Mouse (Mus musculus) spleen, adult 2 months (tissue): Measurements from ENCODE around the gene Zdhhc5. TPM values are rescaled to one million over a fixed set of nuclear protein-coding genes. Genes with fewer than 3 reads are reported as not detected.
A peak's percentile ranks its signal among the peaks of the same experiment; 100 is the strongest.

ENCODE experiments used
- DNase-seq, 2 experiments: peaks; one replicate each; pipeline versions ENCODE4 v3.0.0 to v3.0.0-alpha.2; 2012 to 2021; ENCODE audit warnings: low spot score in 2 of 2, low read depth in 1 of 2
- H3K27ac ChIP-seq: fragments of 200-500 bp; 2 replicates; pipeline ENCODE4 v1.5.1; 2012; ENCODE audit warnings: low read length, inconsistent platforms; ENCODE audit not compliant: insufficient read depth
- H3K27me3 ChIP-seq: fragments of 200-500 bp; 2 replicates; pipeline ENCODE4 v1.6.1; 2012; ENCODE audit warnings: mild to moderate bottlenecking, moderate library complexity, low read length, inconsistent platforms; ENCODE audit not compliant: control insufficient read depth, insufficient read depth
- H3K36me3 ChIP-seq: fragments of 200-500 bp; 2 replicates; pipeline ENCODE4 v1.6.1; 2012; ENCODE audit warnings: mild to moderate bottlenecking, low read length, inconsistent platforms; ENCODE audit not compliant: control insufficient read depth, insufficient read depth
- H3K4me1 ChIP-seq: fragments of 200-500 bp; 2 replicates; pipeline ENCODE4 v1.6.1; 2011; ENCODE audit warnings: inconsistent platforms; ENCODE audit not compliant: control insufficient read depth, insufficient read depth, insufficient read length
- H3K4me3 ChIP-seq: fragments of 200-500 bp; 2 replicates; pipeline ENCODE4 v1.5.1; 2011; ENCODE audit warnings: mild to moderate bottlenecking, inconsistent platforms; ENCODE audit not compliant: insufficient read depth, insufficient read length; ENCODE audit errors: extremely low read depth
- CTCF ChIP-seq: fragments of 200-500 bp; IDR thresholded peaks from 2 replicates; pipeline ENCODE4 v1.5.1; 2011; ENCODE audit warnings: mild to moderate bottlenecking, inconsistent platforms; ENCODE audit not compliant: insufficient read depth, insufficient read length, insufficient replicate concordance; ENCODE audit errors: extremely low read depth
- POLR2A ChIP-seq: fragments of 200-500 bp; IDR thresholded peaks from 2 replicates; pipeline ENCODE4 v1.6.1; 2011; ENCODE audit warnings: low read depth, low read length, inconsistent platforms
- WGBS: fragments of 180-500 bp; shearing (Covaris S2); methylation state at CpG from one replicate; pipeline ENCODE4 v1.1.7; 2018; 5-methylcytosine and 5-hydroxymethylcytosine counted together
- polyA plus RNA-seq: library from polyadenylated mRNA; depleted of rRNA; stranded (reverse); fragments of >200 nt; gene quantifications from 2 replicates; pipeline ENCODE4 v1.2.3, GENCODE M21; 2012

The Zdhhc5 gene
- polyA plus RNA-seq, 1 experiment: 24.2 TPM

- TF ChIP-seq POLR2A (no peak), CTCF (no peak)
- 2% methylated on average over 9 of the region's 9 CpGs for WGBS
These were observed 11.7 kb upstream of the Zdhhc5 start for GRCm38 (mm10) chr2:84726716-84727115.

GRCm38 (mm10) chr2:84725770-84726169 lies 10.8 kb upstream of the Zdhhc5 start:
- DNase-seq: no peak
- 88% methylated on average over 10 of the region's 10 CpGs for WGBS
- peaks cover 15% of the 10 kb centered on the region for H3K36me3 ChIP-seq
- no peaks in the 10 kb centered on the region for H3K27me3 ChIP-seq
- H3K27ac ChIP-seq: no peak overlapping the region
- H3K4me3 ChIP-seq: no peak overlapping the region
- TF ChIP-seq CTCF: no peak
- no peak for TF ChIP-seq POLR2A
- peaks cover 7% of the 10 kb centered on the region for H3K4me1 ChIP-seq

More at GRCm38 (mm10) chr2:84726716-84727115, 11.7 kb upstream of the Zdhhc5 start:
- H3K36me3 ChIP-seq: peaks cover 14% of the 10 kb centered on the region
- peak overlapping the region; percentile 36; the same call in 1 of the 2 replicates for H3K27ac ChIP-seq
- peak overlapping the region; percentile 80 for H3K4me3 ChIP-seq
- no peaks in the 10 kb centered on the region for H3K27me3 ChIP-seq
- H3K4me1 ChIP-seq: peaks cover 7% of the 10 kb centered on the region
- no peak for DNase-seq

GRCm38 (mm10) chr2:84723856-84724255 lies 8.9 kb upstream of the Zdhhc5 start:
- Histone ChIP-seq H3K27me3 (no peaks in the 10 kb centered on the region), H3K4me3 (no peak overlapping the region), H3K4me1 (peaks cover 7% of the 10 kb centered on the region), H3K27ac (no peak overlapping the region), H3K36me3 (peaks cover 15% of the 10 kb centered on the region)
- WGBS: 84% methylated on average over 14 of the region's 14 CpGs
- DNase-seq: no peak
- TF ChIP-seq POLR2A: no peak
- TF ChIP-seq CTCF: no peak

- WGBS: 87% methylated on average over 3 of the region's 3 CpGs
- Histone ChIP-seq H3K36me3 (peaks cover 15% of the 10 kb centered on the region), H3K4me1 (peaks cover 7% of the 10 kb centered on the region), H3K27ac (no peak overlapping the region), H3K4me3 (no peak overlapping the region), H3K27me3 (no peaks in the 10 kb centered on the region)
- DNase-seq: no peak
- no peak for TF ChIP-seq POLR2A
These were observed 6.2 kb upstream of the Zdhhc5 start for GRCm38 (mm10) chr2:84721182-84721581.

- TF ChIP-seq POLR2A: no peak
- Histone ChIP-seq H3K27ac (no peak overlapping the region), H3K27me3 (no peaks in the 10 kb centered on the region), H3K4me1 (peaks cover 4% of the 10 kb centered on the region), H3K36me3 (peaks cover 13% of the 10 kb centered on the region), H3K4me3 (no peak overlapping the region)
- 97% methylated on average over 2 of the region's 2 CpGs for WGBS
- no peak for DNase-seq
These were observed 5.7 kb upstream of the Zdhhc5 start for GRCm38 (mm10) chr2:84720718-84721117.

- Histone ChIP-seq H3K27ac (no peak overlapping the region), H3K4me3 (no peak overlapping the region), H3K4me1 (peaks cover 3% of the 10 kb centered on the region), H3K36me3 (peaks cover 1% of the 10 kb centered on the region; the same call in 1 of the 2 replicates), H3K27me3 (no peaks in the 10 kb centered on the region)
- TF ChIP-seq POLR2A (no peak), CTCF (no peak)
- WGBS: 90% methylated on average over 4 of the region's 4 CpGs
- DNase-seq: no peak
These were observed 2.4 kb upstream of the Zdhhc5 start for GRCm38 (mm10) chr2:84717357-84717756.

- 14% methylated on average over 9 of the region's 9 CpGs for WGBS
- Histone ChIP-seq H3K27ac (peak overlapping the region; percentile 90), H3K27me3 (no peaks in the 10 kb centered on the region), H3K4me3 (peak overlapping the region; percentile 98; the same call in 1 of the 2 replicates), H3K36me3 (peaks cover 1% of the 10 kb centered on the region; the same call in 1 of the 2 replicates), H3K4me1 (peaks cover 3% of the 10 kb centered on the region)
- TF ChIP-seq CTCF (no peak), POLR2A (no peak)
- no peak for DNase-seq
These were observed 1.7 kb upstream of the Zdhhc5 start for GRCm38 (mm10) chr2:84716423-84717355.
